Mouse (Mus musculus): ENCODE measurements at regions not wholly inside any gene's neighbourhood (a gene's known extent, or its start where the extent isn't known, plus 50 kb on each side); places are given as distances from the start of the nearest gene placed in this dataset.
"Not testable (repeated sequence)": the region's sequence is repeated elsewhere in the genome, so short reads cannot be mapped to it uniquely, and the experiment has no call there.

DNA sequence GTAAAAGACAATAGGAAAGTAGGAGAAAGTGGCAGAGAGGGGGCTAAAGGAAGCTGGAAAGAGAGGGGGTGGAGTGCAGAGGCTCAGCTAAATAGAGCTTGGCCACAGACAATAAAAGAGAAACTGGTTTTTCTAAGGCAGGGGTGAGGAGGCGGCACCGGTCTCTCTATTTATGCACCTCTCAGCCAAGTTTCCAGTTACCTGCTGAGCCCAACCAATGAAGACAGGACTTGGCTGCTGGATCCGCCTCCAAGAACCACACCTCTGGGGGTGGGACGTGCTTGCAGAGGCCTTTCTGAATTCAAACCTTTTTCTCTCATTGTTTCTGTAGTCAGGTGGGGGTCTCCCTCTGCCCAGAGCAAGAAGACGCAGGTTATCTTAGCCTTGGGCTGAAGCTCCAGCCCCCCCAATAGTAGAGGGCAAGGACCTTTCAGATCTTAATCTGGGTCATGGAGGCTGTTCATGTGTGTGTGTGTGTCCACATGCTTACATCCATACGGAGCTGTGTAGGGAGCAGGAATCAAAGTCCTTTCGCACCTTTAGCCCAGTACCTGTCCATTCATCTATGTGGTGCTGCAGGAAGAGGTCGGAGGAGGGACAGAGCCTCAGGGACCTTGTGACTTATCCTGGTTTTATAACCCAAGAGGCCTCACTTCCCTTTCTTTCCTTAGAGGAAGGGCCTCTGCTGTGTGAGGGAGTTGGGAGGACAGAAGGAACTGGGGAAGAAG lies 140.1 kb upstream of the Camk1g start:
- DNase-seq = peak; percentile 23

DNA sequence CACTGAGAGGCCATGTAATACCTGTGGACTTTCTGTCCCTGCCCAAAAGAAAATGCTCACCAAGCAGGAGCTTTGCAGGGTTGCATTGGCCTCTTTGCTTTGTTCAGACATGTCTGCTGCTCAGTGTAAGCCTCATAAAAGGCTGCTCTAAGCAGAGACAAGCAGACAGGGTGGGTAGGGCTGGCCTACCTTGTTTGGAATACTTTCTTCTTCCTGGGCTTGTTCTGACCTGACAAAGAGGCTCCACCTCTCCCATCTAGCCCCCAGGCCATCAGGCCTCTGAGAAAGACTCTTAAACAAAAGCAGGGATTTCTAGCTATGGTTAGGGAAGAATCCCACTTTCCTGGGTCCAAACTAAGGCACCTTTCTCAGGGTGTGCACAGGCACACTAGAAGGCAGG lies 138.2 kb upstream of the Camk1g start:
- no peak for DNase-seq

- no peak for DNase-seq
These were observed 136.9 kb upstream of the Camk1g start for GRCm38 (mm10) chr1:193506991-193507390.

- no peak for DNase-seq
These were observed 135.3 kb upstream of the Camk1g start for GRCm38 (mm10) chr1:193505381-193505780.

GRCm38 (mm10) chr1:193504611-193505010 lies 134.5 kb upstream of the Camk1g start:
- DNase-seq = no peak

DNA sequence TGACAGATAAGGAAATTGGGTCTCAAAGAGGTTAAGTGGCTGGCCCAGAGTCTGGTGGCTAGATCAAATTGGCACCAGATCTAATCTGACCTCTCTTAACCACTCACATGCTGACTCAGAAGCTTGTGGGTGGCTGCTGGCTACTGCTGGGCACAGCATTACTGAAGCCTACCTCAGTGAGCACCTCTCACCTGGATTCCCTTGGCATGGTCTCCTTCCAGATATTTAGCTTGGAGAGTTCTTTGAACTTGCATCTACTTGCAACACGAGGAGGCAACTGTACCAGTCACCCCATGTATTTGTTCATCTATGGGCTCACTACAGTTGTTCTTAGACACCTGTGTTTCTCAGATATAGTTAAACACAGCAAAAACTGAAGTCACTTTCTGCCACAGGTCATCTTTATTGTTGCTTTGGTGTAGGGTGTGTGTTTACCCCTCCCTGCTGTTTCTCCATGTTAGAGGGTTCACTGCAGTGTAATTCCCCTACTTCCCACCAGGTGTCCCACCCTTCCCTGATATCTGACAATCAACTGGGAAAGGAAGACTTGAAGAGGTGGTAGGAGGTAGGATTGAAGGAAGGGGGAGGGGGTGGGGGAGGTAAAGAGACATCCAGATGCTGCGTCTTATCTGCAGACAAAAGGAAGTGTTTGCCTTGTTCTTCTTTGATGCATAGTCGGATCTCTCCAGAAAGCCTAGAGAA lies 133.7 kb upstream of the Camk1g start:
- DNase-seq = peak; percentile 16

- no peak for DNase-seq
These were observed 126.4 kb upstream of the Camk1g start for GRCm38 (mm10) chr1:193496265-193497183.

- no peak for DNase-seq
These were observed 117.9 kb upstream of the Camk1g start for GRCm38 (mm10) chr1:193488039-193488438.

- not testable (repeated sequence) for DNase-seq
These were observed 116.6 kb upstream of the Camk1g start for GRCm38 (mm10) chr1:193486668-193487067.

DNA sequence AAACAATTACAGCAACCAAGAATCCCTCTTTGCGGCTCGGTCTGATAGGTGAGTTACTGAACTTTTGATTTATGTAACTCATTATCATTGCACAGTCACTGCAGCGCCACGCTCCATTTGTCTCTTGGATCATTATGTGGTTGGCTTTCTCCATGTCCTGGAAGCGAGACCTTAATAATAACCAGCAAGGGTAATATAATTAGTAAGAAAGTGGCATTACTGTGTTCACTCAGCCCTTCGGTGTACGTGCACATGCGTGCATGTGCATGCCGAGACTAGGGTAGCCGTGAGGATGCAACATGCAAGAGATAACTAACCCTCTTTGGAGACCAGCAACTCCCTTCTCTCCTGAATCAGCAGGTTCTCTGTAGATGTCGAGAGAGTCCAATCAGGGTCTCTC lies 114.9 kb upstream of the Camk1g start:
- no peak for DNase-seq

GRCm38 (mm10) chr1:193477298-193477697 lies 107.2 kb upstream of the Camk1g start:
- DNase-seq = no peak

DNA sequence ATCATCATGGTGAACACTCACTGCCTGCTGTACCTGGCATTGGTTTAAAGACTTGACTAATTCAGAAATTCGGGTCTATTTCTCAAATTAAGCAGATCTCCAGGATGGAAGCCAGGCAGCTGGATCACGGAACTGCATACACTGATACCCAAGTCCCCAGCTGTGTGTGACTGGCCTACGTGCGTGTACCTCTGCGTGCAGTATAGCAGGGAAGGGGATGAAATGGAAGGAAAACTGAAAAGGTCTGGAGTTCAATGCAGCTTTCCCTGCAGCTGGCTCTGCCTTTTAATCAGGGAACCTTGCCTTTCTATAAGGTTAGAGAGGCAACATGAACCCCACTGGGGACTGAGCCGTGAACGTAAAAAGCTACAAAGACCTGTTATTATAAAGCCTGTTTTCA lies 106.7 kb upstream of the Camk1g start:
- DNase-seq = no peak

DNA sequence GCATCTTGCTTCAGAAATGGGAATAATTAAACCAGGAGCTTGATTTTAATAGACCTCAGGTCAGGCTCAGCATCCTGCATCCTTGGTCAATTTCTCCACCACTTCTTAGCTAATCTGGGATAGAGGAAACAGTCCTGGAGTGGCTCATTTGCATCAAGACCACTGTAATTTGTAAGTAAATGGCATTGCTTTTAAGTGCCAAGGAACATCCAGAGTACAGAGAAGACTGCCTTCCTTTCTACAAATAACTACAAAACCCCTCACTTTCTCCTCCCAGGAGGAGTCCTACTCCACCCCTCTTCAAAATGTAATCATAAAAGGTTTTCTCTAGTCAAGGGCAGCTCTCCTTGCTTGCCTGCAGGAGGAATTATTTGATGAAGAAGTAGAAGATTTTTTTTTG lies 96.2 kb upstream of the Camk1g start:
- no peak for DNase-seq

DNA sequence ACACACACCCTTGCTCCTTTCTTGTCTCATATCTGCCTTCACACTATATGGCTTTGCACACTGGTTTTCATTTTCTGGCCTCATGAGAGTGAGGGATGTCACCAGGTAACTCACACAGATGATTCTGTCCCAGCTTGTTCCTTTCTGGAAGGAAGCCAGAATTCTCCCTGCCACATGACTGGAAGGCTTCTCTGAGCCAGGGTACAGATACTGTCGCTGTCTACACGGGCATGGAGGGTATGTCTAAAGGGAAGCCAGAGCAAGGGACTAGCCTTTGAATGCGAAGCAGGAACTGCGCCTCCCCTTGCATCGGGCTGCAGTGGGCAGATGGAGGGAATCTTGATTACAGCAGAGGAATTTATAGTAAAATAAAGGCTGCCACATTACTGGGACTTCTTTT lies 89.6 kb upstream of the Camk1g start:
- DNase-seq = no peak

DNA sequence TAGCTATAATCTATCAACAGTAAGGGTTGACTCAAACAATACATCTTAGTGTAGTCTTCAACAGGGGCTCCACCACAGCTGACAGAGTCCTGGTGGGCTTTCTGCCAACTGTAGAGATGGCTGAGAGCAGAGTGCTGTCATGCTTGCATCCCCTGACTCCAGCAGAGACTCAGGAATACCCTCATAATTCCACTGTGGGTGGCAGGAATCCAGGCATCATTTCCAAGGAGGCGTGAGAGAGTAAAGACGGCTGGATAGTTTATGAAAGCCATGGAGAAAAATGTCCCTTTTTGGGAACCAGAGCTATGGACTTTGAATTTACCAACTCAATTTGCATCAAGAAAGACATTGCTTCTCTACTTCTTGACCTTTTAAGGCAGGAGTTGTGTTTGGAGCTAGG lies 87.8 kb upstream of the Camk1g start:
- no peak for DNase-seq

DNA sequence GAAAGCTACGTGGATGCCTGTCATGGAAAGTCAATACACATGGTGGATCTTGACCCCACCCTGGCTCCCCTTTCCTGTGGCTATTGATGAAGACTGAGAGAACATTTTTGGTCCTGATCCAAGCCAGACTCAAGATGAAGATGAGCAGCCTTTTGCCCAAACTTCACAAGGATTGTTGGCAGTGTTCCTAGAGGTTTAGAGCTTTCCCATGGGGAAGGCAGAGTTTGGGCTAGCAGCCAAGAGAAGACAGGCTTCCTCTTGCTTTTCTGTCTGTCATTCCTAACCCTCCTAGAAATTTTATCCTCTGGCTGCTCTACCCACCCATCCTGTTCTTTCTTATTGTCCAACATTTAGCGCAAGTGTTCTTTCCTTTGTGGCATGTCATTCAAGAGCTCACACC lies 83.6 kb upstream of the Camk1g start:
- DNase-seq = no peak

DNA sequence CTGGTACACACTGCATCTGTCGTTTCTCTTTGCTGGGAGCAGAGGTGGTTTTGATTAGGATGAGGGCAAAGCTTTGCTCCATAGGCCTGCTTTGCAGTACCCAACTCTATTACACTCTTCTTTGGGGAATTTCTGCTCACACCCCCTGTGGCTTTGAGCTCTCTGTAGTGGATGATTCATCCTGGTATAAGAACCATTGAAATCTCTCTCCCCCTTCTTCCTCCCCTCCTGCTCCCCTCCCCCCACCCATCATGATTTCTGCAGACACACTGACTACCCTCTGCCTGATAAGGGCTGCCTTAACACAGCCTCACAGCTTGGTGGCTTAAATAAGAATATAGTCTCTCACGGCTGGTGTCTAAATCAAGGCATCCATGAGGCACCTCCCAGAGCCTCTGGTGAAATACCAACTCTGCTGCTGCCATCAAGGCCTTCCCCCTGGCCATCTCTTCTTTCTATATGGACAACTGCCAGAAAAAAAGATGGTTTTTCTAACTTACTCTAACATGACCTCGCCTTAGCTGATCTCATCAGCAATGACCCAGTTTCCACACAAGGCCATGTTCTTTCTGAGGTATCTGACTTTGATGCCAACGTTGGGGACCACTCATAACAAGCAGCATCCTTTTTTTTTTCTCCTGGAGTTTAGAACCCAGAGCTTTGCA lies 81.5 kb upstream of the Camk1g start:
- DNase-seq = no peak

DNA sequence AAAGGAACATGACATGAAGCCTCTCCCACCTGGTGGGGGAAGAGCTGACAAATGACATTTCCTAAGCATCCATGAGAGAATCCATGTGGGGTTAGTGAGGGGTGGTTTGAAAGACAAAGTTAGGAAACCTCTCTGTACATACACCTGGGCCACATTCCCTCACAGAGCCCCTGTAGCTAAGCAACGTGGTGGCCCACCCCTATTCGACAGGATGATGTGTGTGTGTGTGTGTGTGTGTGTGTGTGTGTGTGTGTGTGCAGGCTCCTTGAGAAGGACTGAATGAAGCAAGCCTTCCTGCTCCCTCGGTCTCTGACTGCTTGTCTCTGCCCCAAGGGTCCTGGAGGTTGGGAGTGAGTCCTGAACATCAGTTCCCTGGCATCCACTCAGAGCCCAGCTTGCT lies 80.7 kb upstream of the Camk1g start:
- DNase-seq = no peak

DNA sequence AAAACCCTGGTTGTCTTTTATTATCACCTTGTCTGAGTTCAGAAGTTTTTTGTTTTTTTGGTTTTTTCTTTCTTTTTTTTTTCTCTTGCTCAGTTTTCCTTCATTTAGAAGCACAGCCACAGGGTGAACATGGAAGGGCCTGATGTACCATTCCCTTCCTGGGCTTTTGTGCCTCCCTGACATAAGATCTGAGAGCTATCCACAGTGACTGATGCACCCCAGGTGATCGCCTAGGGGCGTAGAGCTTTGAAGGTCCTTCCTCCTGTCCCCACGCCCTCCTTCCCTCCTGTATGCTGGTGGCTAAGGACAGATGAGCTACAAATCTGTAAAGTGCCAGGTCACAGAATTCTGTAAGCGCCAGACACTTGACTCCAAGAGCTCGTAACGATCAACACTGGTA lies 80.1 kb upstream of the Camk1g start:
- DNase-seq = no peak

GRCm38 (mm10) chr1:193449394-193450103 lies 79.5 kb upstream of the Camk1g start:
- DNase-seq = peak; percentile 14

- no peak for DNase-seq
These were observed 78.8 kb upstream of the Camk1g start for GRCm38 (mm10) chr1:193448793-193449393.

GRCm38 (mm10) chr1:193447647-193448046 lies 77.5 kb upstream of the Camk1g start:
- DNase-seq = no peak

Measured in kidney, adult 11 months (tissue).